ENCODE assay signal across 8 mouse cellular contexts in genomic region chr9:20459377-20460317, GRCm38 (mm10). TPM values are rescaled to one million over a fixed set of nuclear protein-coding genes. Genes with fewer than 3 reads are reported as not detected.
DNase-seq lines count a peak whose midpoint lies in the region; ATAC-seq lines count a peak whose summit lies in the region.

Gene Zfp26, minus strand, starts transcription at chr9:20460162.

- ATAC-seq in hindbrain, embryonic 14.5 days (ENCODE audit: low FRiP score): peak; percentile 92

- H3K4me1 ChIP-seq in hindbrain, embryonic 14.5 days (replicated peaks; ENCODE audit: control insufficient read depth, insufficient read depth, low read length): peaks cover 19% of the 10 kb centered on the region

- WGBS in hindbrain, embryonic 14.5 days: under 1% methylated on average over 48 of the region's 48 CpGs

- peaks cover 35% of the 10 kb centered on the region for H3K36me3 ChIP-seq in hindbrain, embryonic 14.5 days (replicated peaks; ENCODE audit: control insufficient read depth, insufficient read depth)

- H3K4me2 ChIP-seq in hindbrain, embryonic 14.5 days (replicated peaks): peak within 1 kb of the TSS; percentile 95

- DNase-seq in R1 (ENCODE audit: low read depth, low spot score): peak; percentile 91
- DNase-seq in cerebellum, postnatal 25 days: peak; percentile 82 to 83
- peak; percentile 57 to 73 for DNase-seq in frontal cortex, postnatal 25 days (ENCODE audit: low spot score in 2 of 2)
- peak; percentile 80 for DNase-seq in hindbrain, embryonic 14.5 days (ENCODE audit: low spot score)
- peak; percentile 78 to 81 for DNase-seq in layer of hippocampus, postnatal 36 days
- DNase-seq in lung, postnatal 36 days: peak; percentile 82
- DNase-seq in retina, postnatal 1 day: peak; percentile 89
- DNase-seq in urinary bladder, adult 18-20 months (ENCODE audit: low spot score in 2 of 2): peak; percentile 71 to 77

- H3K4me3 ChIP-seq in hindbrain, embryonic 14.5 days (replicated peaks; ENCODE audit: low read length): peak within 1 kb of the TSS; percentile 83

- no peaks in the 10 kb centered on the region for H3K9me3 ChIP-seq in hindbrain, embryonic 14.5 days (ENCODE audit: control insufficient read depth, low read length)

- H3K9ac ChIP-seq in hindbrain, embryonic 14.5 days: peak within 1 kb of the TSS; percentile 92

- H3K27me3 ChIP-seq in hindbrain, embryonic 14.5 days (ENCODE audit: control insufficient read depth, insufficient read depth, low read length): no peaks in the 10 kb centered on the region

- H3K27ac ChIP-seq in hindbrain, embryonic 14.5 days: peak within 1 kb of the TSS; percentile 87

RNA-seq across cellular contexts. Expression of gene Zfp26, which starts in this region (rescaled TPM):
- polyA plus RNA-seq in hindbrain, embryonic 14.5 days (2014; fragmentation: Nextera tagmentation; extraction: Ambion mirVana): 21.9 and 25.5 TPM in 2 replicates
- total RNA-seq in layer of hippocampus, postnatal 36 days (2021): 10 to 100 TPM; 24.2 to 28.6 TPM

Comparison
In these comparisons a context has a peak if more than half of its experiments do, and no peak if none do; other contexts are left out.
1. Peak in every context shown above with its lines: DNase-seq, ATAC-seq, H3K4me3 ChIP-seq and H3K27ac ChIP-seq.